Mouse (Mus musculus) lung, embryonic 16.5 days (tissue): ENCODE results near the gene Rhov. TPM values are rescaled to one million over a fixed set of nuclear protein-coding genes. Genes with fewer than 3 reads are reported as not detected.

Experiments used
- ATAC-seq: fragments of 200-750 bp; cut with Nextera tagmentation; 2 replicates; pipeline ENCODE4 v1.8.0; 2017; ENCODE audit warnings: low read depth, mild to moderate bottlenecking, moderate library complexity
- H3K27ac ChIP-seq: fragments of 300-500 bp; sonication (generic); 2 replicates; pipeline ENCODE4 v1.5.1; 2014; ENCODE audit warnings: mild to moderate bottlenecking, control low read depth, low read length
- H3K27me3 ChIP-seq: fragments of 300-500 bp; sonication (generic); 2 replicates; pipeline ENCODE4 v1.6.1; 2014; ENCODE audit warnings: low read depth, low read length, mixed read lengths; ENCODE audit not compliant: control insufficient read depth, insufficient read depth
- H3K36me3 ChIP-seq: fragments of 300-500 bp; sonication (generic); 2 replicates; pipeline ENCODE4 v1.6.1; 2014; ENCODE audit warnings: low read length; ENCODE audit not compliant: control insufficient read depth, insufficient read depth
- H3K4me1 ChIP-seq: fragments of 300-500 bp; sonication (generic); replicated peaks from 2 replicates; pipeline ENCODE4 v1.6.1; 2014; ENCODE audit warnings: low read length, mixed read lengths; ENCODE audit not compliant: control insufficient read depth, insufficient read depth
- H3K4me2 ChIP-seq: fragments of 300-500 bp; sonication (generic); 2 replicates; pipeline ENCODE4 v1.6.1; 2014; ENCODE audit warnings: low read depth, low read length, control low read depth
- H3K4me3 ChIP-seq: fragments of 300-500 bp; sonication (generic); 2 replicates; pipeline ENCODE4 v1.5.1; 2014; ENCODE audit warnings: mild to moderate bottlenecking, low read length, control low read depth
- H3K9ac ChIP-seq: fragments of 300-500 bp; sonication (generic); 2 replicates; pipeline ENCODE4 v1.6.1; 2014; ENCODE audit warnings: low read length, control low read depth
- H3K9me3 ChIP-seq: fragments of 300-500 bp; sonication (generic); 2 replicates; pipeline ENCODE4 v1.6.1; 2016; ENCODE audit warnings: low read length; ENCODE audit not compliant: control insufficient read depth
- WGBS: fragments of 180-500 bp; shearing (Covaris S2); extraction: QIAGEN DNeasy Blood & Tissue Kit; methylation state at CpG from one replicate; pipeline ENCODE4 v1.1.7; 2014; 5-methylcytosine and 5-hydroxymethylcytosine counted together
- polyA plus RNA-seq: library from polyadenylated mRNA; unstranded; fragments of >200 nt; fragmentation: Nextera tagmentation; extraction: Ambion mirVana; gene quantifications from 2 replicates; pipeline ENCODE4 v1.2.1, GENCODE M21; 2015

Gene Rhov
- polyA plus RNA-seq, 1 experiment from 2014 or later = 1.3 TPM

- 43% methylated on average over 3 of the region's 3 CpGs for WGBS
- Histone ChIP-seq H3K9me3 (no peaks in the 10 kb centered on the region), H3K4me1 (peaks cover 16% of the 10 kb centered on the region), H3K4me2 (no peak overlapping the region), H3K27me3 (no peaks in the 10 kb centered on the region), H3K36me3 (no peaks in the 10 kb centered on the region), H3K9ac (no peak overlapping the region), H3K4me3 (no peak overlapping the region), H3K27ac (peak overlapping the region; percentile 51; the same call in 1 of the 2 replicates)
- no peak for ATAC-seq
Observed at GRCm38 (mm10) chr2:119304391-119304790, 33.3 kb upstream of the Rhov start.

GRCm38 (mm10) chr2:119302876-119303275, 31.8 kb upstream of the Rhov start:
- Histone ChIP-seq H3K4me1 (peaks cover 16% of the 10 kb centered on the region), H3K4me2 (no peak overlapping the region), H3K9me3 (no peaks in the 10 kb centered on the region), H3K4me3 (no peak overlapping the region), H3K36me3 (peaks cover 4% of the 10 kb centered on the region), H3K27me3 (no peaks in the 10 kb centered on the region), H3K27ac (no peak overlapping the region), H3K9ac (no peak overlapping the region)
- ATAC-seq = no peak
- 67% methylated on average over 6 of the region's 6 CpGs for WGBS

- Histone ChIP-seq H3K4me1 (peaks cover 16% of the 10 kb centered on the region), H3K36me3 (peaks cover 16% of the 10 kb centered on the region), H3K9me3 (no peaks in the 10 kb centered on the region), H3K4me2 (peak overlapping the region; percentile 54), H3K4me3 (no peak overlapping the region), H3K9ac (peak overlapping the region; percentile 65; the same call in 1 of the 2 replicates), H3K27me3 (no peaks in the 10 kb centered on the region), H3K27ac (peak overlapping the region; percentile 91)
- ATAC-seq = peak; percentile 44
- 40% methylated on average over 7 of the region's 7 CpGs for WGBS
Observed at GRCm38 (mm10) chr2:119300819-119301493, 29.9 kb upstream of the Rhov start.

- Histone ChIP-seq H3K9ac (peak overlapping the region; percentile 65), H3K36me3 (peaks cover 18% of the 10 kb centered on the region), H3K4me2 (peak overlapping the region; percentile 54), H3K27ac (peak overlapping the region; percentile 91), H3K9me3 (no peaks in the 10 kb centered on the region), H3K4me3 (peak overlapping the region; percentile 25; the same call in 1 of the 2 replicates), H3K27me3 (no peaks in the 10 kb centered on the region), H3K4me1 (peaks cover 16% of the 10 kb centered on the region)
- 6% methylated on average over 15 of the region's 15 CpGs for WGBS
- ATAC-seq = peak; percentile 83
Observed at GRCm38 (mm10) chr2:119299981-119300818, 29.1 kb upstream of the Rhov start.

GRCm38 (mm10) chr2:119298839-119299238, 27.8 kb upstream of the Rhov start:
- Histone ChIP-seq H3K27ac (peak overlapping the region; percentile 91), H3K4me1 (peaks cover 14% of the 10 kb centered on the region), H3K4me2 (no peak overlapping the region), H3K27me3 (no peaks in the 10 kb centered on the region), H3K36me3 (peaks cover 30% of the 10 kb centered on the region), H3K4me3 (no peak overlapping the region), H3K9me3 (no peaks in the 10 kb centered on the region), H3K9ac (no peak overlapping the region)
- WGBS = 82% methylated on average over 2 of the region's 2 CpGs
- ATAC-seq = no peak

- no peaks in the 10 kb centered on the region for H3K9me3 ChIP-seq
- H3K27ac ChIP-seq = no peak overlapping the region
- no peak overlapping the region for H3K4me2 ChIP-seq
- H3K4me1 ChIP-seq = peaks cover 14% of the 10 kb centered on the region
- no peak overlapping the region for H3K9ac ChIP-seq
- peaks cover 34% of the 10 kb centered on the region for H3K36me3 ChIP-seq
- 33% methylated on average over 5 of the region's 5 CpGs for WGBS
- ATAC-seq = no peak
- H3K4me3 ChIP-seq = no peak overlapping the region
- H3K27me3 ChIP-seq = no peaks in the 10 kb centered on the region
Observed at GRCm38 (mm10) chr2:119298330-119298729, 27.3 kb upstream of the Rhov start.

- H3K27ac ChIP-seq = no peak overlapping the region
- peaks cover 39% of the 10 kb centered on the region for H3K36me3 ChIP-seq
- WGBS = 93% methylated on average over 19 of the region's 19 CpGs
- no peak overlapping the region for H3K4me2 ChIP-seq
- no peak overlapping the region for H3K4me3 ChIP-seq
- H3K9ac ChIP-seq = no peak overlapping the region
- H3K4me1 ChIP-seq = peaks cover 14% of the 10 kb centered on the region
- no peaks in the 10 kb centered on the region for H3K27me3 ChIP-seq
- H3K9me3 ChIP-seq = no peaks in the 10 kb centered on the region
- no peak for ATAC-seq
Observed at GRCm38 (mm10) chr2:119297506-119297905, 26.4 kb upstream of the Rhov start.

GRCm38 (mm10) chr2:119296756-119297155, 25.7 kb upstream of the Rhov start:
- WGBS = 92% methylated on average over 12 of the region's 12 CpGs
- H3K36me3 ChIP-seq = peaks cover 39% of the 10 kb centered on the region
- H3K4me3 ChIP-seq = no peak overlapping the region

GRCm38 (mm10) chr2:119294411-119294810, 23.3 kb upstream of the Rhov start:
- Histone ChIP-seq H3K4me3 (no peak overlapping the region), H3K36me3 (peaks cover 41% of the 10 kb centered on the region), H3K9ac (no peak overlapping the region), H3K27ac (no peak overlapping the region), H3K4me1 (peaks cover 5% of the 10 kb centered on the region), H3K4me2 (no peak overlapping the region), H3K27me3 (no peaks in the 10 kb centered on the region), H3K9me3 (no peaks in the 10 kb centered on the region)
- WGBS = 90% methylated on average over 18 of the region's 18 CpGs
- no peak for ATAC-seq

More at GRCm38 (mm10) chr2:119296756-119297155, 25.7 kb upstream of the Rhov start:
- Histone ChIP-seq H3K27me3 (no peaks in the 10 kb centered on the region), H3K27ac (no peak overlapping the region), H3K4me2 (no peak overlapping the region), H3K4me1 (peaks cover 14% of the 10 kb centered on the region), H3K9me3 (no peaks in the 10 kb centered on the region), H3K9ac (no peak overlapping the region)
- no peak for ATAC-seq
